Mouse (Mus musculus) hindbrain, postnatal 0 days (tissue): ENCODE measurements around the gene Cmss1. TPM values are rescaled to one million over a fixed set of nuclear protein-coding genes. Genes with fewer than 3 reads are reported as not detected.

ENCODE experiments used
- ATAC-seq: fragments of 200-750 bp; cut with Nextera tagmentation; 2 replicates; pipeline ENCODE4 v1.8.0; 2017; ENCODE audit warnings: mild to moderate bottlenecking, moderate TSS enrichment, moderate library complexity
- DNase-seq: peaks from one replicate; pipeline ENCODE4 v3.0.0-alpha.2; 2015; ENCODE audit warnings: low spot score
- H3K27ac ChIP-seq: fragments of 300-500 bp; sonication (generic); 2 replicates; pipeline ENCODE4 v1.5.1; 2014; ENCODE audit warnings: mild to moderate bottlenecking
- H3K27me3 ChIP-seq: fragments of 300-500 bp; sonication (generic); 2 replicates; pipeline ENCODE4 v1.6.1; 2014; ENCODE audit warnings: low read length, mixed read lengths; ENCODE audit not compliant: insufficient read depth
- H3K36me3 ChIP-seq: fragments of 300-500 bp; sonication (generic); 2 replicates; pipeline ENCODE4 v1.6.1; 2014; ENCODE audit warnings: low read length, mixed read lengths; ENCODE audit not compliant: insufficient read depth
- H3K4me1 ChIP-seq: fragments of 300-500 bp; sonication (generic); 2 replicates; pipeline ENCODE4 v1.6.1; 2014; ENCODE audit warnings: antibody characterized with exemption, low read length, mixed read lengths; ENCODE audit not compliant: insufficient read depth
- H3K4me2 ChIP-seq: fragments of 300-500 bp; sonication (generic); 2 replicates; pipeline ENCODE4 v1.6.1; 2014; ENCODE audit warnings: low read depth, mild to moderate bottlenecking, low read length, moderate library complexity, mixed read lengths
- H3K4me3 ChIP-seq: fragments of 300-500 bp; sonication (generic); 2 replicates; pipeline ENCODE4 v1.5.1; 2014; ENCODE audit warnings: low read length
- H3K9ac ChIP-seq: fragments of 300-500 bp; sonication (generic); replicated peaks from 2 replicates; pipeline ENCODE4 v1.6.1; 2014; ENCODE audit warnings: mild to moderate bottlenecking, low read length, moderate library complexity, mixed read lengths
- H3K9me3 ChIP-seq: fragments of 300-500 bp; sonication (generic); 2 replicates; pipeline ENCODE4 v1.6.1; 2016; ENCODE audit warnings: low read length, mixed read lengths
- CTCF ChIP-seq: IDR thresholded peaks from 2 replicates; pipeline ENCODE4 v1.5.1; 2016; ENCODE audit warnings: antibody characterized with exemption, control low read depth, low read depth
- WGBS: fragments of 180-500 bp; shearing (Covaris S2); extraction: QIAGEN DNeasy Blood & Tissue Kit; methylation state at CpG from one replicate; pipeline ENCODE4 v1.1.7; 2014; 5-methylcytosine and 5-hydroxymethylcytosine counted together
- polyA plus RNA-seq: library from polyadenylated mRNA; unstranded; fragments of >200 nt; fragmentation: Nextera tagmentation; extraction: Ambion mirVana; gene quantifications from 2 replicates; pipeline ENCODE4 v1.2.1, GENCODE M21; 2015
- total RNA-seq: library from RNA; depleted of rRNA; stranded (reverse); fragments of >200 nt; gene quantifications from 2 replicates; pipeline ENCODE4 v1.2.3, GENCODE M21; 2014

Gene Cmss1
- total and polyA plus RNA-seq, 2 experiments from 2014 or later = 8.6 to 42.5 TPM

GRCm38 (mm10) chr16:57469869-57470268, 136.8 kb downstream of the Cmss1 start:
- Histone ChIP-seq H3K4me1 (no peaks in the 10 kb centered on the region), H3K4me3 (no peak overlapping the region), H3K4me2 (no peak overlapping the region), H3K9me3 (no peaks in the 10 kb centered on the region), H3K9ac (no peak overlapping the region), H3K27me3 (no peaks in the 10 kb centered on the region), H3K27ac (no peak overlapping the region), H3K36me3 (no peaks in the 10 kb centered on the region)
- WGBS = 71% methylated on average over 2 of the region's 2 CpGs
- DNase-seq = no peak
- no peak for TF ChIP-seq CTCF
- ATAC-seq = no peak

GRCm38 (mm10) chr16:57469301-57469700, 137.4 kb downstream of the Cmss1 start:
- TF ChIP-seq CTCF = no peak
- H3K4me2 ChIP-seq = no peak overlapping the region
- H3K36me3 ChIP-seq = no peaks in the 10 kb centered on the region
- no peaks in the 10 kb centered on the region for H3K4me1 ChIP-seq
- no peak overlapping the region for H3K4me3 ChIP-seq
- whole genome bisulfite sequencing = 74% methylated on average over 4 of the region's 4 CpGs
- H3K27ac ChIP-seq = no peak overlapping the region
- H3K27me3 ChIP-seq = no peaks in the 10 kb centered on the region
- no peaks in the 10 kb centered on the region for H3K9me3 ChIP-seq
- no peak overlapping the region for H3K9ac ChIP-seq
- ATAC-seq (no peak), DNase-seq (no peak)

GRCm38 (mm10) chr16:57465386-57465913, 141.2 kb downstream of the Cmss1 start:
- no peak for TF ChIP-seq CTCF
- ATAC-seq (no peak), DNase-seq (no peak)
- H3K27ac ChIP-seq = no peak overlapping the region
- no peaks in the 10 kb centered on the region for H3K4me1 ChIP-seq
- no peak overlapping the region for H3K9ac ChIP-seq
- 82% methylated on average over 9 of the region's 9 CpGs for WGBS
- no peaks in the 10 kb centered on the region for H3K9me3 ChIP-seq
- no peak overlapping the region for H3K4me2 ChIP-seq
- no peaks in the 10 kb centered on the region for H3K27me3 ChIP-seq
- no peak overlapping the region for H3K4me3 ChIP-seq
- no peaks in the 10 kb centered on the region for H3K36me3 ChIP-seq

GRCm38 (mm10) chr16:57456003-57456402, 150.7 kb downstream of the Cmss1 start:
- DNase-seq (no peak), ATAC-seq (no peak)
- Histone ChIP-seq H3K9ac (no peak overlapping the region), H3K27ac (no peak overlapping the region), H3K9me3 (no peaks in the 10 kb centered on the region), H3K36me3 (no peaks in the 10 kb centered on the region), H3K27me3 (no peaks in the 10 kb centered on the region), H3K4me1 (no peaks in the 10 kb centered on the region), H3K4me3 (no peak overlapping the region), H3K4me2 (no peak overlapping the region)
- no peak for TF ChIP-seq CTCF
- WGBS = 72% methylated on average over 2 of the region's 2 CpGs

- no peak for ATAC-seq
- Histone ChIP-seq H3K4me1 (no peaks in the 10 kb centered on the region), H3K4me3 (no peak overlapping the region)
Measured at GRCm38 (mm10) chr16:57455573-57455972, 151.1 kb downstream of the Cmss1 start.

GRCm38 (mm10) chr16:57454106-57454763, 152.4 kb downstream of the Cmss1 start:
- H3K9me3 ChIP-seq = no peaks in the 10 kb centered on the region
- H3K4me1 ChIP-seq = no peaks in the 10 kb centered on the region
- no peak for TF ChIP-seq CTCF
- no peak for DNase-seq
- no peak for ATAC-seq
- no peaks in the 10 kb centered on the region for H3K27me3 ChIP-seq
- 95% methylated on average over 8 of the region's 8 CpGs for WGBS
- no peak overlapping the region for H3K4me2 ChIP-seq
- H3K36me3 ChIP-seq = no peaks in the 10 kb centered on the region
- H3K27ac ChIP-seq = no peak overlapping the region
- no peak overlapping the region for H3K9ac ChIP-seq
- no peak overlapping the region for H3K4me3 ChIP-seq

More at GRCm38 (mm10) chr16:57455573-57455972, 151.1 kb downstream of the Cmss1 start:
- DNase-seq = no peak
- Histone ChIP-seq H3K27me3 (no peaks in the 10 kb centered on the region), H3K4me2 (no peak overlapping the region), H3K9ac (no peak overlapping the region), H3K36me3 (no peaks in the 10 kb centered on the region), H3K9me3 (no peaks in the 10 kb centered on the region), H3K27ac (no peak overlapping the region)
- 91% methylated on average over 3 of the region's 3 CpGs for WGBS
- TF ChIP-seq CTCF = no peak

- H3K27ac ChIP-seq = no peak overlapping the region
- no peak overlapping the region for H3K4me2 ChIP-seq
- WGBS = 79% methylated on average over 7 of the region's 7 CpGs
- no peaks in the 10 kb centered on the region for H3K36me3 ChIP-seq
- peak; percentile 59 for ATAC-seq
- TF ChIP-seq CTCF = no peak
- H3K9me3 ChIP-seq = no peaks in the 10 kb centered on the region
- no peak overlapping the region for H3K4me3 ChIP-seq
- H3K4me1 ChIP-seq = no peaks in the 10 kb centered on the region
- no peak for DNase-seq
- no peaks in the 10 kb centered on the region for H3K27me3 ChIP-seq
- no peak overlapping the region for H3K9ac ChIP-seq
Measured at GRCm38 (mm10) chr16:57453009-57453408, 153.7 kb downstream of the Cmss1 start.
